Mouse (Mus musculus): Measurements from ENCODE around the gene Zmynd19. TPM values are rescaled to one million over a fixed set of nuclear protein-coding genes. Genes with fewer than 3 reads are reported as not detected.
A peak's percentile ranks its signal among the peaks of the same experiment; 100 is the strongest.

The Zmynd19 gene
- polyA plus RNA-seq, 1 experiment = 37.9 TPM

DNA sequence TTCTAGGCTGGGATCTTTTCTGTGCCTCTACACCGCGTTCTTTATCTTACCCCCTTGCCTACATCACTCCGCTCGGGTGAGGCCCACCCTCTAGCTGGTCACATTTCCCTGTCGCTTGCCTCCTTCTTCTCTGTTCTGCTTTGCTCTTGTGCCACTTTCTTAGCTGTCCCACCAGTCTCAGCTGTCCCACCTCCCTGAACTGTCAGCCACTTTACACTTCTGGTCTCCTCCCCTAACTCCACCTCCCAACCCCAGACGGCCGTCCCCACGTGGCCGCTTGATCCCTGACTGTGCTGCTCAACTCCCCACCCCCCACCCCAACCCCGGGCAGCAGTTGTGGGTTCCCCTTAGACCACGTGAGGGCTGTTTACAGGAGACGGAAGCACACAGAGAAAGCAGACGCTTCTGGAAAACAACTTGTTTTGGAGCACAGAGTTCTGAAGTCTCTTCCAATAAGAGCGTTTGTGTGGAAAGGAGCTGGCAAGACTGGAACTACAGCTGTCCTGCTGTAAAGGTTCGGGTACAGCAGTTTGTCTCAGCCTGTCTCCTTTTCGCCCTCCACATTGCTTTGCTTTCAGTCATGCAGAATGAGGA lies 26.2 kb downstream of the Zmynd19 start, which contains the start of gene Pnpla7:
Gene Pnpla7, plus strand, starts transcription at position 330 of the 594 bp plus-strand sequence.
- Histone ChIP-seq H3K4me1 (ENCODE audit: control insufficient read depth, insufficient read depth, low read length) (peaks cover 2% of the 10 kb centered on the region; the same call in 1 of the 2 replicates), H3K27ac (ENCODE audit: control insufficient read depth, insufficient read depth, low read depth, low read length) (peak within 1 kb of the TSS; percentile 95), H3K4me3 (ENCODE audit: control insufficient read depth, low read depth, low read length) (peak within 1 kb of the TSS; percentile 94), H3K36me3 (ENCODE audit: control insufficient read depth, insufficient read depth, low read length) (no peaks in the 10 kb centered on the region), H3K27me3 (ENCODE audit: control insufficient read depth, insufficient read depth, low read length) (no peaks in the 10 kb centered on the region)
- TF ChIP-seq POLR2A (IDR thresholded peaks at IDR 0.05; ENCODE audit: control insufficient read depth, low read depth, low read length) = no peak
- TF ChIP-seq CTCF (IDR thresholded peaks at IDR 0.05; ENCODE audit: control insufficient read depth, insufficient read depth, insufficient replicate concordance, low read depth, low read length) = no peak

DNA sequence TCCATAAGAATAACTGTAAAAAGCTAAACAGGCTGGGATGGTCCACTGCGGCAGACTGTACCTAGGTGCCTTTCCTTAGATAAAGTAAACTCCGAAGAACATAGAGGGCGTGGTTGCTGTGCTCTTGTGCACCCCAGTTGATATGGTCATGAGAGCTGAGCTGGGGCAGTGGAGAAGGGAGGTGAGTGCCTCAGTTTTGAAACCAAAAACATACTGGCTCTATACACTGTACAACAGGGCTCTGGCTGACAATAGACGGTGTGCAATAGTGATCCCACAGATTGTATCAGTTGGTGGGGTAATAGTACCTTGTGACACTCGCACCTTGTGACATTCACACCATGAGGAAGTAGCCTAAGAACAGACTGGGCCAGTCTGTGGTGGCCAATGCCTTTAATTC lies 27.4 kb downstream of the Zmynd19 start:
- Histone ChIP-seq H3K36me3 (ENCODE audit: control insufficient read depth, insufficient read depth, low read length) (no peaks in the 10 kb centered on the region), H3K27me3 (ENCODE audit: control insufficient read depth, insufficient read depth, low read length) (no peaks in the 10 kb centered on the region), H3K4me1 (ENCODE audit: control insufficient read depth, insufficient read depth, low read length) (peaks cover 2% of the 10 kb centered on the region; the same call in 1 of the 2 replicates), H3K4me3 (ENCODE audit: control insufficient read depth, low read depth, low read length) (no peak overlapping the region), H3K27ac (ENCODE audit: control insufficient read depth, insufficient read depth, low read depth, low read length) (no peak overlapping the region)
- TF ChIP-seq POLR2A (IDR thresholded peaks at IDR 0.05; ENCODE audit: control insufficient read depth, low read depth, low read length) (no peak), CTCF (IDR thresholded peaks at IDR 0.05; ENCODE audit: control insufficient read depth, insufficient read depth, insufficient replicate concordance, low read depth, low read length) (no peak)

DNA sequence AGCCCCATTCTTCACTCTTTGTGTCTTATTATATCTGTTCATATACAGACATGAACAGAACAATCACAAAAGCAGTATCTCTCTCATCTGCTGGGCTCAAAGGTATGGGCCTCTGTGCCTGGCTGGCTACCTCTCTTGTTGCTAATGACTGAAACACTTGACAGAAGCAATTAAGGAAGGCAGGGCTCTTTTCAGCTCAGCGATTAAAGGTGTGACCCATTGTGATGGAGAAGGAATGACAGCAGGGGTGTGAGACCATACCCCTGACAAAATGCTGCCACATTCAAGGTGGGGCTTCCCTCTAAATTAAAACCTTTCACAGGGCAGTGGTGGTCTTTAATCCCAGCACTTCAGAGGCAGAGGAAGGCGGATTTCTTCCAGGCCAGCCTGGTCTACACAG lies 38.2 kb downstream of the Zmynd19 start:
- Histone ChIP-seq H3K4me1 (ENCODE audit: control insufficient read depth, insufficient read depth, low read length) (no peaks in the 10 kb centered on the region), H3K4me3 (ENCODE audit: control insufficient read depth, low read depth, low read length) (no peak overlapping the region), H3K36me3 (ENCODE audit: control insufficient read depth, insufficient read depth, low read length) (peaks cover 7% of the 10 kb centered on the region), H3K27ac (ENCODE audit: control insufficient read depth, insufficient read depth, low read depth, low read length) (no peak overlapping the region), H3K27me3 (ENCODE audit: control insufficient read depth, insufficient read depth, low read length) (no peaks in the 10 kb centered on the region)
- TF ChIP-seq CTCF (IDR thresholded peaks at IDR 0.05; ENCODE audit: control insufficient read depth, insufficient read depth, insufficient replicate concordance, low read depth, low read length) (no peak), POLR2A (IDR thresholded peaks at IDR 0.05; ENCODE audit: control insufficient read depth, low read depth, low read length) (no peak)

- Histone ChIP-seq H3K36me3 (ENCODE audit: control insufficient read depth, insufficient read depth, low read length) (peaks cover 2% of the 10 kb centered on the region; the same call in 1 of the 2 replicates), H3K27me3 (ENCODE audit: control insufficient read depth, insufficient read depth, low read length) (no peaks in the 10 kb centered on the region), H3K4me1 (ENCODE audit: control insufficient read depth, insufficient read depth, low read length) (no peaks in the 10 kb centered on the region), H3K27ac (ENCODE audit: control insufficient read depth, insufficient read depth, low read depth, low read length) (no peak overlapping the region), H3K4me3 (ENCODE audit: control insufficient read depth, low read depth, low read length) (no peak overlapping the region)
- TF ChIP-seq CTCF (IDR thresholded peaks at IDR 0.05; ENCODE audit: control insufficient read depth, insufficient read depth, insufficient replicate concordance, low read depth, low read length) (no peak), POLR2A (IDR thresholded peaks at IDR 0.05; ENCODE audit: control insufficient read depth, low read depth, low read length) (no peak)
Measured at GRCm38 (mm10) chr2:24995332-24995731, 45.7 kb downstream of the Zmynd19 start.

- Histone ChIP-seq H3K36me3 (ENCODE audit: control insufficient read depth, insufficient read depth, low read length) (peaks cover 2% of the 10 kb centered on the region; the same call in 1 of the 2 replicates), H3K27me3 (ENCODE audit: control insufficient read depth, insufficient read depth, low read length) (no peaks in the 10 kb centered on the region), H3K4me3 (ENCODE audit: control insufficient read depth, low read depth, low read length) (no peak overlapping the region), H3K27ac (ENCODE audit: control insufficient read depth, insufficient read depth, low read depth, low read length) (no peak overlapping the region), H3K4me1 (ENCODE audit: control insufficient read depth, insufficient read depth, low read length) (no peaks in the 10 kb centered on the region)
- no peak for TF ChIP-seq CTCF (IDR thresholded peaks at IDR 0.05; ENCODE audit: control insufficient read depth, insufficient read depth, insufficient replicate concordance, low read depth, low read length)
- no peak for TF ChIP-seq POLR2A (IDR thresholded peaks at IDR 0.05; ENCODE audit: control insufficient read depth, low read depth, low read length)
Measured at GRCm38 (mm10) chr2:24996471-24996870, 46.9 kb downstream of the Zmynd19 start.

DNA sequence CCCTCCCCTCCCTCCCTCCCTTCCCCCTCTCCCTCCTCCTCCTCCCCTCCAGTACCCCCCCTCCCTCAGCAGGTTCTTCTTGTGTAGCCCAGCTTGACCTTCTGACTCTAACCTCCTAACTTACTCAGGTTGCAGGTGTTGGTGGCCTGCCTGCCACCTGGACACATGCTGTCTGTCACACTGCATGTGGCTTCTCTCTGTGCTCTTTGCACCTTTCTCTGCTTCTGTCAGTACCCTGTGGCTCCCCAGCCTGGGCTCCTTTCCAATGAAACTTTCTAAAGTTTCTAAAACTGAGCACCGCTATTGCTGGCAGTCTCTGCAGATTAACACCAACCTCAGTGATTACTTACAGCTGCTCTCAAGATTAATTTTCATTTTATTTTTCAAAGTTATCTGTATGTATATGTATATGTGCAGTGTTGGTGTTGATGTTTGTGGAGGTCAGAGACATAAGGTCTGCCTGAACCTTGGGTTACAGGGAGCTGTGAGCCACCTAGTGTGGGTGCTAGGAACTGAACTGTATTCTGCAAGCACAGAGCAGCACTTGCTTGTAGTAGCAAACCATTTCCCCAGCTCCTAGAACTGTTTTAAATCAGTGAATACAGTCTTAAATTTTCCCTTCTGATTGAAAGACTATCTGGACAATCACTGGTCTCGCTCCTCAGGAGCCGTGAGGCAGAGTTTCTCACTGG lies 51.1 kb downstream of the Zmynd19 start:
- TF ChIP-seq POLR2A (IDR thresholded peaks at IDR 0.05; ENCODE audit: control insufficient read depth, low read depth, low read length) (no peak), CTCF (IDR thresholded peaks at IDR 0.05; ENCODE audit: control insufficient read depth, insufficient read depth, insufficient replicate concordance, low read depth, low read length) (peak; percentile 26; the same call in 1 of the 2 replicates)
- Histone ChIP-seq H3K4me3 (ENCODE audit: control insufficient read depth, low read depth, low read length) (no peak overlapping the region), H3K36me3 (ENCODE audit: control insufficient read depth, insufficient read depth, low read length) (no peaks in the 10 kb centered on the region), H3K27ac (ENCODE audit: control insufficient read depth, insufficient read depth, low read depth, low read length) (no peak overlapping the region), H3K27me3 (ENCODE audit: control insufficient read depth, insufficient read depth, low read length) (no peaks in the 10 kb centered on the region), H3K4me1 (ENCODE audit: control insufficient read depth, insufficient read depth, low read length) (no peaks in the 10 kb centered on the region)

GRCm38 (mm10) chr2:25003946-25004786 lies 54.6 kb downstream of the Zmynd19 start:
- TF ChIP-seq POLR2A (IDR thresholded peaks at IDR 0.05; ENCODE audit: control insufficient read depth, low read depth, low read length) (no peak), CTCF (IDR thresholded peaks at IDR 0.05; ENCODE audit: control insufficient read depth, insufficient read depth, insufficient replicate concordance, low read depth, low read length) (no peak)
- Histone ChIP-seq H3K27me3 (ENCODE audit: control insufficient read depth, insufficient read depth, low read length) (no peaks in the 10 kb centered on the region), H3K27ac (ENCODE audit: control insufficient read depth, insufficient read depth, low read depth, low read length) (no peak overlapping the region), H3K4me3 (ENCODE audit: control insufficient read depth, low read depth, low read length) (no peak overlapping the region), H3K36me3 (ENCODE audit: control insufficient read depth, insufficient read depth, low read length) (no peaks in the 10 kb centered on the region), H3K4me1 (ENCODE audit: control insufficient read depth, insufficient read depth, low read length) (no peaks in the 10 kb centered on the region)

Data from testis, adult 2 months (tissue).